Mouse (Mus musculus) midbrain, postnatal 0 days (tissue): ENCODE data around the gene Pet2. TPM values are rescaled to one million over a fixed set of nuclear protein-coding genes. Genes with fewer than 3 reads are reported as not detected.

Experiments used
- ATAC-seq: fragments of 200-750 bp; cut with Nextera tagmentation; 2 replicates; pipeline ENCODE4 v1.8.0; 2017; ENCODE audit warnings: moderate number of reproducible peaks, mild to moderate bottlenecking, moderate TSS enrichment, moderate library complexity; ENCODE audit not compliant: low FRiP score
- DNase-seq: peaks from one replicate; pipeline ENCODE4 v3.0.0-alpha.2; 2015; ENCODE audit warnings: low spot score
- H3K27ac ChIP-seq: fragments of 300-500 bp; sonication (generic); 2 replicates; pipeline ENCODE4 v1.5.1; 2014; ENCODE audit warnings: low read depth, mild to moderate bottlenecking, low read length, mixed read lengths
- H3K27me3 ChIP-seq: fragments of 300-500 bp; sonication (generic); 2 replicates; pipeline ENCODE4 v1.6.1; 2014; ENCODE audit warnings: low read length, control low read depth, mixed read lengths; ENCODE audit not compliant: insufficient read depth
- H3K36me3 ChIP-seq: fragments of 300-500 bp; sonication (generic); 2 replicates; pipeline ENCODE4 v1.6.1; 2014; ENCODE audit warnings: low read length, control low read depth, mixed read lengths; ENCODE audit not compliant: insufficient read depth
- H3K4me1 ChIP-seq: fragments of 300-500 bp; sonication (generic); 2 replicates; pipeline ENCODE4 v1.6.1; 2014; ENCODE audit warnings: mild to moderate bottlenecking, control low read depth, antibody characterized with exemption, low read length, mixed read lengths; ENCODE audit not compliant: insufficient read depth
- H3K4me2 ChIP-seq: fragments of 300-500 bp; sonication (generic); 2 replicates; pipeline ENCODE4 v1.6.1; 2014; ENCODE audit warnings: low read depth, mild to moderate bottlenecking, low read length, mixed read lengths; ENCODE audit not compliant: poor library complexity, severe bottlenecking
- H3K4me3 ChIP-seq: fragments of 300-500 bp; sonication (generic); 2 replicates; pipeline ENCODE4 v1.5.1; 2014; ENCODE audit warnings: low read depth, mild to moderate bottlenecking, low read length, moderate library complexity
- H3K9ac ChIP-seq: fragments of 300-500 bp; sonication (generic); replicated peaks from 2 replicates; pipeline ENCODE4 v1.6.1; 2014; ENCODE audit warnings: mild to moderate bottlenecking, low read length, moderate library complexity, mixed read lengths; ENCODE audit not compliant: poor library complexity, severe bottlenecking
- H3K9me3 ChIP-seq: fragments of 300-500 bp; sonication (generic); 2 replicates; pipeline ENCODE4 v1.6.1; 2016; ENCODE audit warnings: low read length, control low read depth
- CTCF ChIP-seq: IDR thresholded peaks from 2 replicates; pipeline ENCODE4 v1.5.1; 2016; ENCODE audit warnings: antibody characterized with exemption, mild to moderate bottlenecking
- WGBS: fragments of 180-500 bp; shearing (Covaris S2); extraction: QIAGEN DNeasy Blood & Tissue Kit; methylation state at CpG from one replicate; pipeline ENCODE4 v1.1.7; 2014; 5-methylcytosine and 5-hydroxymethylcytosine counted together
- polyA plus RNA-seq: library from polyadenylated mRNA; unstranded; fragments of >200 nt; fragmentation: Nextera tagmentation; extraction: Ambion mirVana; gene quantifications from 2 replicates; pipeline ENCODE4 v1.2.1, GENCODE M21; 2015
- total RNA-seq: library from RNA; depleted of rRNA; stranded (reverse); fragments of >200 nt; gene quantifications from 2 replicates; pipeline ENCODE4 v1.2.3, GENCODE M21; 2014; rRNA removed

Gene Pet2
- total RNA-seq: not detected in 2 replicates
- polyA plus RNA-seq: not detected in 2 replicates

DNA sequence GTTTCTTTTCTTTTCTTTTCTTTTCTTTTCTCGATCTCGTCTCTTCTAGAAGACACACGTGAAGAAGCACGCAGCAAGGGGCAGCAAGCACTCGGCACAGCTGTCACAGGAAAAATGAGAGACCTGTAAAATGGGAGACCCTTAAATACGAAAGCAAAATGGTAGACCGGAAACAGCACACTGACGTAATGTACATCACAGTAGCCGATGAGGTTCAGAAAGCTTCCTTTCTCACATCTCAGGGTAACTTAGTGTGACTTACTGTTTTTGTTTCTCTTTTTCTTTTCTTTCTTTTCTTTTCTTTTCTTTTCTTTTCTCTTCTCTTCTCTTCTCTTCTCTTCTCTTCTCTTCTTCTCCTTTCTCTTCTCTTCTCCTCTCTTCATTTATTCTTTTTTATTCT lies at the start of gene Pet2:
TSS of gene Pet2 (minus strand) at position 101 of the 400 bp plus-strand sequence.
- Histone ChIP-seq H3K9me3 (no peaks in the 10 kb centered on the region), H3K36me3 (no peaks in the 10 kb centered on the region), H3K27me3 (no peaks in the 10 kb centered on the region), H3K9ac (no peak within 1 kb of the TSS), H3K27ac (no peak within 1 kb of the TSS), H3K4me2 (no peak within 1 kb of the TSS), H3K4me1 (no peaks in the 10 kb centered on the region), H3K4me3 (no peak within 1 kb of the TSS)
- DNase-seq (no peak), ATAC-seq (no peak)
- no peak for TF ChIP-seq CTCF
- 91% methylated on average over 9 of the region's 9 CpGs for WGBS
